Mouse (Mus musculus) Patski (cell line): ENCODE results near the gene Prkd2. TPM values are rescaled to one million over a fixed set of nuclear protein-coding genes. Genes with fewer than 3 reads are reported as not detected.

Experiments used
- ATAC-seq: fragments of 100-300 bp; one replicate; pipeline ENCODE4 v1.8.0; 2021
- CTCF ChIA-PET: fragments of 350-600 bp; sonication (Branson Sonifier 250); formaldehyde crosslinking; loops from one replicate; lab custom pipeline; 2022; ENCODE audit warnings: inconsistent platforms; lab: Charles Lee
- POLR2A ChIA-PET: fragments of 350-600 bp; sonication (Branson Sonifier 250); formaldehyde crosslinking; loops from one replicate; lab custom pipeline; 2022; ENCODE audit warnings: antibody characterized with exemption, inconsistent platforms; lab: Charles Lee
- DNase-seq: peaks from one replicate; pipeline ENCODE4 v3.0.0-alpha.2; 2011; ENCODE audit warnings: low read depth, low spot score
- H3K27me3 ChIP-seq: fragments of 371-371 bp; one replicate; pipeline ENCODE4 v1.5.1; 2021
- CTCF ChIP-seq: fragments of 100-300 bp; IDR thresholded peaks from one replicate; pipeline ENCODE4 v1.5.1; 2021
- in situ Hi-C: fragments of 300-500 bp; cut with MboI; formaldehyde crosslinking; loops from 3 replicates; pipeline ENCODE4 v1.11.1; 2018; ENCODE audit warnings: low pct_unique_long_range_greater_than_20kb, mixed read lengths
- polyA plus RNA-seq: library from polyadenylated mRNA; unstranded; gene quantifications from one replicate; pipeline ENCODE4 v1.2.3, GENCODE M21; 2021

Prkd2 gene
- polyA plus RNA-seq, 1 experiment from 2014 or later: 15.3 TPM

GRCm38 (mm10) chr7:16875326-16875725 is 32.6 kb downstream of the Prkd2 start:
- no peak for TF ChIP-seq CTCF
- in situ Hi-C loops: no loop called here
- ATAC-seq (peak; percentile 44), DNase-seq (no peak)
- ChIA-PET POLR2A (no interaction called here), CTCF (interaction anchor here (0.7 to 2.2 kb wide), 6 partner anchors 9 to 41 kb away, joined by 3 to 17 read pairs (median 8); partner anchors contain the start of gene Gng8)
- no peaks in the 10 kb centered on the region for H3K27me3 ChIP-seq

DNA sequence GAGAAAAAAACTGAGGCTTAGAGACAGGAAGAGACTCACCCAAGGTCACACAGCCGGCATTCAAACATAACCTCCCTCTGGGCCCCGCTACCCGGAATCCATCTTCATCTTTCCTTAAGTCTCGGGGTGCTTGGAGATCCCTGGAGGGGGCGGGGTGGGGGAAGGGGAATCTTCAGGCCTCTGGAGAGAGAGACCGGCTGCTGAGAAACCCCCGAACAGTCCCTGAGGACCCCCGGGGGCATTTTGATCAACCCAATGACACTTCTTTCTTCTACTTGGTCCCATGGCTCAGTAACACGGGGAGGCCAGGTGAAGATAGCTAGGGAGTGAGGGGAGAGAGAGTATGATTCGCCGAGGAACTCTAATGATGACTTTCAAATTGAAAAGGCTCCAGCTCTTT is 33.3 kb downstream of the Prkd2 start:
- ChIA-PET POLR2A (no interaction called here), CTCF (interaction anchor here (0.7 kb wide), 1 partner anchor 475 kb away, joined by 3 read pairs; no protein-coding TSS in a partner anchor)
- in situ Hi-C loops: no loop called here
- H3K27me3 ChIP-seq: no peaks in the 10 kb centered on the region
- DNase-seq (no peak), ATAC-seq (no peak)
- TF ChIP-seq CTCF: no peak

DNA sequence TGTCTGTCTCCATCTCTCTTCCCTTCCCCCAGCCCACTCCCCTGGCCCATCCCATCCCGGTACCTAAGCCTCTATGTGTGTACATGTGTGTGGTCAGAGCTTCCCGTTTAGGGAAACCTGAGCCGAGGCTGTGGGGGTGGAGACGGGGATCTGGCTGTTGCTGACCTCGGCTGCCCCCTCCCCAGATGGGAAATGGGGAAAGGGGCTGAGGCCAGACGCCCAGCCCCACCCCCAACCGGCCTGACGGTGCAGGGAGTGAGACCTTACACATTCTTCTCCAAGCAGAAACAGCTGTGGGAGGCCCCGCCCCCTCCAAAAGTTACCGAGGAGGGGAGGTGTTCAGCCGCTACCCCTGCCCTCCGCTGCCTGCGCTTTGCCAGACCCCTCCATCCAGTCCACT is 33.9 kb downstream of the Prkd2 start:
- no peaks in the 10 kb centered on the region for H3K27me3 ChIP-seq
- in situ Hi-C loops: no loop called here
- no peak for DNase-seq
- ATAC-seq: no peak
- no peak for TF ChIP-seq CTCF
- CTCF ChIA-PET: interaction anchor here (0.7 kb wide), 1 partner anchor 475 kb away, joined by 3 read pairs; no protein-coding TSS in a partner anchor
- POLR2A ChIA-PET: no interaction called here

- TF ChIP-seq CTCF: no peak
- no peaks in the 10 kb centered on the region for H3K27me3 ChIP-seq
- no peak for DNase-seq
- in situ Hi-C loops: no loop called here
- no peak for ATAC-seq
- POLR2A ChIA-PET: no interaction called here
- CTCF ChIA-PET: no interaction called here
Measured at GRCm38 (mm10) chr7:16877717-16878116, 35.0 kb downstream of the Prkd2 start.

- no peaks in the 10 kb centered on the region for H3K27me3 ChIP-seq
- ATAC-seq: no peak
- in situ Hi-C loops: no loop called here
- TF ChIP-seq CTCF: no peak
- DNase-seq: no peak
- POLR2A ChIA-PET: no interaction called here
- CTCF ChIA-PET: no interaction called here
Measured at GRCm38 (mm10) chr7:16879796-16880547, 37.3 kb downstream of the Prkd2 start.

DNA sequence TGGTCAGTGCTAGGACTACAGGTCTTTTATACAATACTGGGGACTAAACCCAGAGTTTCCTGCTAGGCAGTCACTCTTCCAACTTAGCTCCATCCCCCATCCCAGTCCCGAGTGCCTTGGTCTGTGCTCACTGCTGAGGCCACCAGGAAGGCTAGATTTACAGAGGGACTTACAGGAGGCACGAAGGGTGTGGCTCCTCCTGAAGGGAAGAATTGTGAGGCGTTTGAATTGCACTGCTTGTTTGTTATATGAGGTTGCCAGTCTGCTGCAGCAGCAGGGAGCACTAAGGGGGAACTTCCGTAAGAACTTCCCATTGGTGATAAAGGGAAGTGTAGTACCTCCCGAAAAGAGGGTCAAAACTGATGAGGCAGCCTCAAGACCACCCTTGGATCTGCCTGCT is 37.9 kb downstream of the Prkd2 start:
- in situ Hi-C loops: no loop called here
- ChIA-PET POLR2A (no interaction called here), CTCF (interaction anchor here (1.7 kb wide), 1 partner anchor 11 kb away, joined by 5 read pairs; the partner anchor contains the start of gene Gng8)
- TF ChIP-seq CTCF: no peak
- ATAC-seq (no peak), DNase-seq (no peak)
- no peaks in the 10 kb centered on the region for H3K27me3 ChIP-seq

DNA sequence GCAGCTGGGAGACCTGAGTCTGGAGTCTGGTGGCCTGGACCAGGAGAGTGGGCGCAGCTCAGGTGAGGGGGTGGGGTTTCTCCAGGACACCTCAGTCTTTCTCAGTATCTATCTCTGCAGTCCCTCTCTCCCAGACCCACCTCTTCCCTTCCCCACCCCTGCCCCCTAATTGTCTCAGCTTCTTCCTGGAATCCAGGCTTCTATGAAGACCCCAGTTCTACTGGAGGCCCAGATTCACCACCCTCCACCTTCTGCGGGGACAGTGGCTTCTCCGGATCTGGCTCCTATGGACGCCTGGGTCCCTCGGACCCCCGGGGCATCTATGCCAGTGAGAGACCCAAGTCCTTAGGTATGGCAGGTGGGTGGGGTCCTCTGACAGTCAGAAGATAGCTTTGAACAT is 40.5 kb downstream of the Prkd2 start:
- DNase-seq (no peak), ATAC-seq (no peak)
- in situ Hi-C loops: no loop called here
- ChIA-PET CTCF (interaction anchor here (1.0 to 1.4 kb wide), 3 partner anchors 9 to 17 kb away, joined by 3 to 5 read pairs (median 4); partner anchors contain the start of gene Gng8), POLR2A (no interaction called here)
- no peak for TF ChIP-seq CTCF
- no peaks in the 10 kb centered on the region for H3K27me3 ChIP-seq

DNA sequence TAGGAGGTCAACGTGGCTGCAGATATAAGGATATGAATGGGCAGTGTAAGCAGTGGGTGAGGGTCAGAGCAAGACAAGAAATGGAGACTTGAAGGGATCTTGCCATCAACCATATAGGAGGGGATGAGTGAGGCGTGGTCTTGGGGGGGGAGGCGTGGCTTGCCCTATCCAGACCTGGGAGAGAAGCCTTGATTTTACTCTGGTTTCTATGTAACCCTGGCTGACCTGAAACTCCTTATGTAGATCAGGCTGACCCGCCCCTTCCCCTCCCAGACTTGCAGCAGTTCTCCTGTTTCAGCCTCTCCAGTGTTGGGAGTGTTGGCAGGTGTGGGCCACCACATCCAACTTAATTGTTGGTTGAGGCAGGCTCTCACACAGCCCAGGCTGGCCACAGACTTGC is 41.6 kb downstream of the Prkd2 start:
- DNase-seq: no peak
- in situ Hi-C loops: no loop called here
- ATAC-seq: no peak
- POLR2A ChIA-PET: no interaction called here
- CTCF ChIA-PET: interaction anchor here (0.7 kb wide), 1 partner anchor 10 kb away, joined by 3 read pairs; the partner anchor contains the start of gene Dact3
- no peaks in the 10 kb centered on the region for H3K27me3 ChIP-seq
- TF ChIP-seq CTCF: no peak

DNA sequence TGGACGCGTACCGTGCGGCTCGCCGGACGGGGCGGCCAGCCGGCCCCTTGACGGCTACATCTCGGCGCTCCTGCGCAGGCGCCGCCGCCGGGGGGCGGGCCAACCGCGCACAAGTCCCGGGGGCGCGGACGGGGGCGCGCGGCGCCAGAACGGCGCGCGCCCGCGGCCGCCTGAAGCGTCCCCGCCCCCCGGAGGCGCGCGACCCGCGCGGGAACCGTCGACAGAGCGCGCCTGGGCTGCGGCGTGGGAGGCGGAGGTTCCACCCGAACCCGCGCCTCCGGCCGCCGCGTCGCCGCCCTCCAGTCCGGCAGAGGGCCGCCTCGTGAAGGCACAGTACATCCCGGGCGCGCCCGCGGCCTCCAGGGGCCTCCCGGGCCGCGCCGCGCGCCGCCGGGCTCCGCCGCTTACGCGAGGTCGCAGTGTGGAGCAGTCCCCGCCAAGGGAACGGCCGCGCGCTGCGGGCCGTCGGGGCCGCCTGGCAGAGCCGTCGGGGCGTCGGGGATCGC is 42.6 kb downstream of the Prkd2 start:
- ChIA-PET POLR2A (no interaction called here), CTCF (no interaction called here)
- no peaks in the 10 kb centered on the region for H3K27me3 ChIP-seq
- no peak for DNase-seq
- in situ Hi-C loops: no loop called here
- TF ChIP-seq CTCF: no peak
- no peak for ATAC-seq

- ATAC-seq (no peak), DNase-seq (no peak)
- in situ Hi-C loops: no loop called here
- ChIA-PET CTCF (no interaction called here), POLR2A (no interaction called here)
- H3K27me3 ChIP-seq: no peaks in the 10 kb centered on the region
- TF ChIP-seq CTCF: no peak
Measured at GRCm38 (mm10) chr7:16885905-16886304, 43.2 kb downstream of the Prkd2 start.

DNA sequence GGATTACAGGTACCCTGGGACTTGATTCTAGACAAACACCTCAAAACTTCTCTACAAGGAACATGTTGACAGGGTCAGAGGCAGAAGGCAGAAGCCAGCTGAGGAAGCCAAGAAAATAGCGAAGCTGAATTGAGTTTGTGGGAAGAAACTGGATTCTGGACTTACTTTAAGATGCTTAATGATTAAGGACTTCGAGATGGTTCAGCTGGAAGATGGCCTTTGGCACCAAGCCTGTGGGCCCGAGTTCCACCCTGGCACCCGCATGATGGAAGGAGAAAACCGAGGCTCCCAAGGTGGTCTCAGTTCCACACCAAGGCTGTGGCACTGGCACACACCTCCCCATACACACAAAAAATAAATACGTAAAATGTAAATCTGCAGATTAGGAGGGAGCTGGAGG is 47.8 kb downstream of the Prkd2 start:
- ATAC-seq (no peak), DNase-seq (no peak)
- POLR2A ChIA-PET: no interaction called here
- in situ Hi-C loops: no loop called here
- peaks cover 8% of the 10 kb centered on the region for H3K27me3 ChIP-seq
- no peak for TF ChIP-seq CTCF
- CTCF ChIA-PET: interaction anchor here (0.7 to 1.7 kb wide), 4 partner anchors 16 to 36 kb away, joined by 3 to 5 read pairs (median 4); no protein-coding TSS in a partner anchor
